Mouse (Mus musculus): ENCODE measurements at regions not wholly inside any gene's neighbourhood (a gene's known extent, or its start where the extent isn't known, plus 50 kb on each side); places are given as distances from the start of the nearest gene placed in this dataset.

GRCm38 (mm10) chr16:24177131-24177530 lies 188.5 kb upstream of the Bcl6 start:
- DNase-seq, result no peak

DNA sequence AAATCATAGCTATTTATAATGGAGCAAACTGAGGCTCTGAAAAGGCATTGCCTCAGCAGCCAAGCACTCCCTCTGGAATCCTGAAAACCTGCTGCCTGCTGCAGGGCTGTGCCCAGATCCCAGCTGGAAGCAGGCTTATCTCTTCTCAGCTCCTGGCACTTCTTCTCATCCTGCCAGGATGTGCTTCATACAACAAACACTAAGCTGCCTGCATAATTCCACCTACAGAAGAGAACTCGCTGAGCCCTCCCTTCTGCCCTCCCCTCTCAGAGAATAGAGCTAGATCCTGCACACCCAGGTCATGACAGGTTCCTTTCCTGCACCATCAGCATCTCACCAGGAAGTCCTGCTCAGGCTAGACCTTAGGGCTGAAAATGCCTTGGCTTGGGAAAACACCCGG lies 187.4 kb upstream of the Bcl6 start:
- DNase-seq, result no peak

DNA sequence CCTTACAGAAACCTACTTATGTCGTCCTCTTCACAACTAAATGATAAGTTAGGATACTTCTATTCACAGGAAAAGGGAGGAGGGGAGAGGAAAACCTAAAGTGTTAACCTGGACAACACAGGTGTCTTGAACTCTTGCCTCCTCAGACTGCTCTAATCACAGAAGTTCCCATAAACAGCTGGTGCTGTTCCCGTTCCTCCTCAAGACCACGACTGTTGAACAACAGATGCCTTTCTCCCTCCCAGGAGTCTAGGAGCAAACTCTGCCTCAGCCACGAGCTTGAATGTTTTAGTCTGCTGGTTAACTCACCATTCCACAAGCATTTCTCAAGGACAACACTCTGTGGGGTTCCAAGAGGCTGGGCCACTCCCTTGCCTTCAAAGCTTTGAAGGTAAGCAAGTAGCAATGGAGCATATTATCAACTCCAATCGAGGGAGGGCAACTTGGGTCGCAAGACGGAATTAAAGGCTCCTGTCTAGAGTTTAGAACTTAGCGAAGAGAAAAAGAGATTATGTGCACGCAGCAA lies 186.6 kb upstream of the Bcl6 start:
- no peak for DNase-seq

- no peak for DNase-seq
Measured at GRCm38 (mm10) chr16:24174595-24174994, 185.9 kb upstream of the Bcl6 start.

- no peak for DNase-seq
Measured at GRCm38 (mm10) chr16:24173783-24174518, 185.3 kb upstream of the Bcl6 start.

DNA sequence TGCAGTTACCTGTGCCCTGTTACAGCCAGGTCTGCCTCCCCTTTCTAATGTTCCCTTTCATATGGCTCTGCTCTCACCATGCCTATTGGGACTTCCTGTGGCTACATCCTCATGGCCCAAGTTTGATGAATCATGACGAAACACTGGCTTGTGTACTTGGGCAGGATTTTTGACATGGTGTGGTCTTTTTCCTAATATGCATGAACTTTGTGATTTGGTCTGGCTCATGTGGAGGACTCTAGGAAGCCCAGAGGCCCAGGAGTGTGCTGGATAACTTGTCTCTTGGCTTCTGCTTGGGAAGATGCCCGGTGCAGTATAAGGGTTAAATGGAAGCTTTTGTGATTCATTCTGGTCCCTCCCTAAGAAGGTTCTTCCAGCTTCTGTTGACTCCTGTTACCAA lies 184.0 kb upstream of the Bcl6 start:
- DNase-seq, result no peak

DNA sequence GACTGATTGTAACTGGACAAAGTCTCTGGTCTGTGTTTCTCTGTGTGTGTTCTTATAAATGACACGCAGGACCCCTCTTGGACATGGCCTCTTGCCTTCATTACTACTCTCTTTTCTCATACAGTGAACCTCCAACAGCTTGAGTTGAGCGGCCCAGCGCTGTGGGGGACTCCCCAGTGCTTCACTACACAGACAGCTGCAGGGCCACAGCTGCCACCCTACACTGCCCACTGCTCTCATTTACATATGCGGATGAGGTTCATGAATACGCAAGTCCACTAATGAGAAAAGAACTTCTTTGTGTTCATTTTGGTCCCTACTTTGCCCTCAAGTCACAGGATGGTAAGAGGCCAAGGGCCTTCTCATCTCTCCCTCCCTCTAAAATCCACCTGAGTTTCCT lies 183.4 kb upstream of the Bcl6 start:
- DNase-seq, result no peak

GRCm38 (mm10) chr16:24171161-24171560 lies 182.5 kb upstream of the Bcl6 start:
- no peak for DNase-seq

GRCm38 (mm10) chr16:24166496-24166895 lies 177.8 kb upstream of the Bcl6 start:
- DNase-seq, result no peak

DNA sequence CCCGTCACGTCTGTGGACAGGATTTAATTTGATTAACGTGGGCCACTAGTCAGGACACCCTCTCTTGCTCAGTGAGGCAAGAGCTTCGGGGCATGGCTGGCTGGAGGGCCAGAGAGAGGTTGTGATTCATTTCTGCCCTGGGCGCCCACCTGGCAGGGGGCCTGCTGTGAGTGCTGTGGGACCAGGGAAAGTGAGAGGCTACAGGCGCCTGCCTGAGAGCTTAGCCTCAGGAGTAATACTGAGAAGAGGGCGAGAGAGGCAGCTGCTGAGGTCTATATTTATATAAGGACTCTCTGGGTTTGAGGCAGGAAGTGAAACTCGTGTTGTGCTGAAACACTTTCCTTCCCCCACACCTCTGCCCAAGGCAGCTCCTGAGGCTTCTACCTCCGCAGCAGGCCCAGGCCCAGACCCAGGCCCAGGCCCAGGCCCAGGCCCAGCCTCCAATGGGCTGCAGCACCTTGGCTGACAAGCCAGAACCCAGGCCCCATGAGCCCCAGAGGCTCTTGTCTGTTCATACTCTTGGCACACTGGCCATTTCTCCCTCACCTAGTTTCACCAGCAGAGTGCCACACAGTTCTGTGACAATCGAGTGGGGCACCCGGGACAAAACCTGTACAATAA lies 176.9 kb upstream of the Bcl6 start:
- peak; percentile 46 for DNase-seq

- DNase-seq, result no peak
Measured at GRCm38 (mm10) chr16:24160705-24161285, 172.1 kb upstream of the Bcl6 start.

DNA sequence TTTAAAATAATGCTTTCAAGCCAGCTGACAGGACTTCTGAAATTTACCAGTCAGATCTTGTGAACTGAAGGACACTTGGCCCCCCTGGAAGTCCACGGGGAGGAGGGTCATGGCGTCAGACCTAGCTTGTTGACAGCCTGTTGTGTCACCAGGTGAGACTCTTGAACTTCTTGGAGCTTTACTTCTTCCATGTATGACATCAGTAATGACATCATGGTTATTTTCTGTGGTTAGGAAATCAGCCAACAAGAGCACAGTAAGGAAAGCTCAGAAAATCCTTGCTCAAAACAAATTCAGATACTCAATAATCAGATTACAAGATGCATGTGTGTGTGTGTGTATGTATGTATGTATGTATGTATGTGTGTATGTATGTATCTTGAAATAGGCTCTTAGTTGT lies 170.7 kb upstream of the Bcl6 start:
- no peak for DNase-seq

DNA sequence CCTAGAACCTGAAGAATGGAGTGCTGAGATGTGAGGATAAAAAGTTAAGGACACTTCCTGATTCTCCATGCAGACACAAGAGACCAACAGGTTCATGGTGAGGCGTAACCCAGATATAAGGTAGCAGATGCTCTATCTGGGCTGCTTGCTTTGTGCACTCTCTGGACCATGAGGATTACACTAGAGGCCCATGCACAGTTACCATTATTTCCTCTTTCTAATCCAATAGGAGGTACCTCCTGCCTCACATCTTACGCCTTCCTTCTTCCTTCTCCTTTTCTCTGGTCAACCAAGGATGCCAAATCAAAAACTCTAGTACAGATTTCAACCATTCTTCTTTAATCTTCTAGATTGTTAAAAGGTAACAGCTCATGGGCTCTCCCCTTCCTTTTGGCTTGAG lies 169.1 kb upstream of the Bcl6 start:
- no peak for DNase-seq

- DNase-seq, result peak; percentile 89
Measured at GRCm38 (mm10) chr16:24156729-24157430, 168.2 kb upstream of the Bcl6 start.

DNA sequence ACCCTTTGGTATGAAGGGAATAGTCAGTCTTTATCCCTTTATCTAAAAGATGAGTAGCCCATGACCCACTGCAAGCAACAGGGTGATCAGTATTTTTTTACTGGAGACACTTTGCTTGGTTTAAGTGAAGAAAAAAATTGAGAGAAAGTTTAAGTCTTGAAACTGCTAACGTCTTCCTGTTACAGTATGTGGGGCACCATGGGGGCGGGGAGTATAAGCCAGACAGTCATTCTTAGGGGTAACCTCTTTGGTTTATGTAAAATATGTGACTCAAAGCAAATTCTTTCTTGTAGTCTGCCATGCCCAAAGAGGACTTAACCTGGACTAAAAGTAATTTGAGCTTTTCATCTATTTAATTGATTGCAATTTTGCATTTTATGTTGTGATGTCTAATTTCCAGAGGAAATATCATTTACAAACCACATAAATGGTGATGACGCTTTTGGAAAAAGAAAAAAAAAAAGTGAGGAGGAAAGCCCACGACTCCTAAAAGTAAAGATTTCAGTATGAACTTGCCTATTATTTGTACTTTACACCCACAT lies 166.2 kb upstream of the Bcl6 start:
- DNase-seq, result no peak

- DNase-seq, result no peak
Measured at GRCm38 (mm10) chr16:24153943-24154342, 165.3 kb upstream of the Bcl6 start.

DNA sequence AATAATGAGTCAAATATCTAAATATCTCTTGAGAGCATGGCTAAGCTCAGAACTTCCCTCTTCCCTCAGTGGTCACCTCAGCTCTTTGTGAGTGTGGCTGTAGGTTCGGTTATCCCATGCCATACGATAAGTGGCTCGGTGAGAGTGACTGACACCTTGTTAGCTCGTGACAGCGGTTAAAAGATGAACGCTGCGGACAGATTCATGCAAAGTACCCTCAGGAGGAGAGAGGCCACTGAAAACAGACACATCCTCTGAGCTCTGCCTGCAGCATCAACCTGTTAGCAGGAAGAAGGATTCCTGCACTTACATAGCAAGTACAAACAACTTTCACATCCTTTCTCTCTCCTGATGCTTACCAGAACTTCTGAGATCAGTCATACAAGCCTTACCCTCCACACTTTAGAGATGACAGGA lies 163.2 kb upstream of the Bcl6 start:
- no peak for DNase-seq

DNA sequence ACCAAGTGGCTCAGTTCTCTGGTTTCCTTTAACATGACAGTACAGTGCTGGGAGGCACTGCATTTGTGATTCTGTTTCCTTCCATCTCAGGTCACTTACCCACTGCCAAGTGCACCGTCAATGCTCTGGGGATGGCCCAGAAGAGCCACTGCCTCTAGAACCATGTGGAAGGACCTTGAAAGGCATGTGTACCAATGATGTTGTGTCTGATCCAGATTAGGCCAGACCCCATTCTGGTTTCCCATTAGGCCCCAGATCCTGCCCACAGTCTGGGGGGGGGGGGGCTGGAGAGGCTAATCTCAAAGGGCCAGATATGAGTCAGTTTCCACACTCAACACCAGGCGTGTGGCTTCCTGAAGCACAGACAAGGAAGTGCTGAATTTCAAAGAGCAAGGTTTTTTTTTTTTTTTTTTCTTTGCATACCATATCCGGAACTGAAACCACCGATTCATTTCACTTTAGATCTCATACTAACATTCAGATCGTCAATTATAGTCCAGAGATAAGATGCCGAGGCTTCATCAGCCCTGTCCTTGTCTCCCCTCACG lies 162.6 kb upstream of the Bcl6 start:
- no peak for DNase-seq

DNA sequence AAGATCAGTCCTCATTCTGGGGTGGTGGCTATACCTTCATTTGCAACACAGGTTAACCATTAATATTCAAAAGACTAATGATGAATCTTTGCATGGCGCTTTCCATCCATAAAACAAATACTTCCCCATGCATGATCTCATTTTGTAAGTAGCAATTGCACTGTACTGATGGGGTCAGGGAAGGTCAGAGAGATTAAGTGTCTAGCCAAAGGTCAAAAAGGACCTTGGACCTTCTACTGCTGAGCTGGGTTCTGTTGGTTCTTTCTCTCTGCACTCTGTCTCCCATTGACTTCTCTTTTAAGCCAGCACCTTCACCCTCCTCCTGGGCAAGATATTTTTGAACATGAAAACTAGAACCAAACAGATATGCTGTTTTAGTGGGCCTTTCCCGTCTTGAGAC lies 161.9 kb upstream of the Bcl6 start:
- no peak for DNase-seq

DNA sequence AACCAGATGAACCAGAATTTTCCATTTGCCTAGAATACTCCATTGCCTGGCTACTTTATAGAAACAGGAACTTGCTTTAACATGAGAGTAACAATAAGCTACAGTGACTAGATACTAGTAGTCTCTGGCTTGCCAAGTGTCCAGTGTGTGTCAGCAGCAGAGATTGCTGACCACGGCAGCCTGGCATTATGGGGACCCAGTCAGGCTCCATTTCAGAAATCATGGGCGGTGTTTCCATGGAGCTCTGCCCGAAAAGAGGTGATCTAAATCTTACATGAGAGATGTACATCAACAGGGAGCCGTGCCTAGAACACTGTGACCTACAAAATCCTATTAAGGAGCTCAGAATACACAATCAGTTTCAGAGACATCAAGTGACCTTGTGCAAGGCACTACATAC lies 160.8 kb upstream of the Bcl6 start:
- DNase-seq, result peak; percentile 23

GRCm38 (mm10) chr16:24143894-24144293 lies 155.2 kb upstream of the Bcl6 start:
- DNase-seq, result no peak

GRCm38 (mm10) chr16:24142915-24143541 lies 154.4 kb upstream of the Bcl6 start:
- DNase-seq, result peak; percentile 26

All from retina, postnatal 1 day (tissue).